Mouse (Mus musculus): ENCODE data around the gene Dpp6.
A peak's percentile ranks its signal among the peaks of the same experiment; 100 is the strongest.

The Dpp6 gene

DNA sequence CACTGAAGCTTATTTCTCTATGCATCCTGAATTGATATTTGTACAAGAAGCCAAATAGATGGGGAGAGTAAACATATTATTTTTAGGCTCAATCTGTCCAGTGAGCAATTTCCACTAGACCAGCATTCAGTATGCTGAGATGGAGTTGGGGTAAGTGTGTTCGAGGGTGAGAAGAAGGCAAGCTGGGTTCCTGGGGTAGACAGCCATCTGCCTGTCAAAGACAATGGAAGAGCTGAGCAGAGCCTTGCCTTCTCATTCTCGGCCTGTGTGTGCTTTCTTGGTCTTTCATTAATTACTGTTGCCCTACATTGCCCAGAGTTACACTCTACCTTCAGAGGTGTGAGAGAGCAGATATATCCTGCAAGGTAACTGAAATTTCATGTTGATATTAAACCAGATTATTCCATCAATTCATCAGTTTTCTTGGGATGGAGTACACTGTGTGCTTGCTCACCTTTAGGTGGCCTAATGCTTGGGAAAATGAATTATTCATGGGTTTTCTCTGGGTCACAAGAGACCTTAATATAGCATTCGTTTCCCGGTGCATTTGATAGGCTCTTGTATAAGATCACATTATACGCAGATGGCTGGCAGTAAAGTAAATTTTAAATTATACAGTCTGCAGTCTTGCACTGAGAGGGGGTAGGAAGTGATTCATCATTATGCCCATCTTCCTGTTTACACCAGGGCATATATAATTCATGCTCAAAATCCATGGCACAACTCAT, 374.4 kb downstream of the Dpp6 start:
- no peak for DNase-seq (ENCODE audit: extremely low read depth, insufficient read length, low spot score)

DNA sequence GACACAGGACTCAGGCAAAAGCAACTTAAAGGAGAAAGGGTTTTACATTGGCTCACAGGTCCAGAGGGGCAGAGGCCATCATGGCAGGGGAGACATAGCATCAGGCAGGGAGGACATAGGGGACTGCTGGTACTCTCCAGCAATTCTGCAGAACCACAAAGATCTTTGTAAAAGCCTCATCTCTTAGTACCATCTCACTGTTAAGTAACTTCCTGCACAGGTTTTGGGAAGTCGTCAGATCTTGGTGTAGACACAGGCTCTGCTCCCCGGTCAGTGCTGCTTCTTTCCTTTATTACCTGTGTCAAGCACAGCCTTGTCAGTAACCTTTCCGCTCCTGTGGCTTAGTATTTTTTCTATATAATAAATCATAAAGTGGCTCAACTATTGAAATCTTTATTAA, 377.2 kb downstream of the Dpp6 start:
- no peak for DNase-seq (ENCODE audit: extremely low read depth, insufficient read length, low spot score)

DNA sequence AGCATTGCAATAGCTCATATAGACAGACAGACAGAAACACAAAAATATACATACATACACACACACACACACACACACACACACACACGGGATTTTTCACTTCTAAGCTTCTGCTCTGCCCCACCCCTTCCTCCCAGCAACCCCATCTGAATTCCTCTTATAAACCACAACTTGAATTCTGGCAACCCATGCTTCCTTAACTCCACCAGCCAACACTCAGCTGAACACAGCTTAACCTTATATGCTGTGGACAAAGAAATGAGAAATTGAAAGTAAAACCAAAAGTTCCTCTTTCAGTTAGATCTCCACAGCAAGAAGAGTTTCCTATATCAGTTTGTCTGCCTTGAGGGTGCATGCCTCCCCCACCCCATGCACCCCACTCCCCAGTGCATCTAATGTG, 378.0 kb downstream of the Dpp6 start:
- DNase-seq (ENCODE audit: extremely low read depth, insufficient read length, low spot score): peak; percentile 5

GRCm38 (mm10) chr5:27200581-27201341, 383.8 kb downstream of the Dpp6 start:
- DNase-seq (ENCODE audit: extremely low read depth, insufficient read length, low spot score): no peak

DNA sequence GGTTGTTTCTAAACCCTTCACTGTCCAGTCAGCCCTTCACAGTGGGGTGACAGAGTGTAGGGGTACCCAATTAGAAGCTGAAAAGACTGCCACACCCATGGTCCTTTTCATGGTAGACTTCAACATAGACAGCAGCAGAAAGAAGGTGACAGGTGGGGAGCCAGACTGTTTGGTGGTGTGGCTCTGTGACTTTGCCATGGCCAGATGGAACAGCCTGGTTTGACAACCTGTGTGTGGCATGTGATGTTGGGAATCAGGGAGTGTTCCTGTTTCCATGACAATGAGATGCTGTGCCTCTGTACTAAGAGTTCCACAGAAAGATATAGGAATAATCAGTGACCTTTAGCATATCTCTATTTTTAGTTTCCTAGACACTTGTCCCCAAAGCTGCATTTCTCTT, 386.1 kb downstream of the Dpp6 start:
- DNase-seq (ENCODE audit: extremely low read depth, insufficient read length, low spot score): no peak

GRCm38 (mm10) chr5:27204721-27205120, 387.7 kb downstream of the Dpp6 start:
- DNase-seq (ENCODE audit: extremely low read depth, insufficient read length, low spot score): no peak

GRCm38 (mm10) chr5:27205754-27206153, 388.8 kb downstream of the Dpp6 start:
- DNase-seq (ENCODE audit: extremely low read depth, insufficient read length, low spot score): no peak

- DNase-seq (ENCODE audit: extremely low read depth, insufficient read length, low spot score): no peak
These were observed 389.2 kb downstream of the Dpp6 start for GRCm38 (mm10) chr5:27206213-27206612.

DNA sequence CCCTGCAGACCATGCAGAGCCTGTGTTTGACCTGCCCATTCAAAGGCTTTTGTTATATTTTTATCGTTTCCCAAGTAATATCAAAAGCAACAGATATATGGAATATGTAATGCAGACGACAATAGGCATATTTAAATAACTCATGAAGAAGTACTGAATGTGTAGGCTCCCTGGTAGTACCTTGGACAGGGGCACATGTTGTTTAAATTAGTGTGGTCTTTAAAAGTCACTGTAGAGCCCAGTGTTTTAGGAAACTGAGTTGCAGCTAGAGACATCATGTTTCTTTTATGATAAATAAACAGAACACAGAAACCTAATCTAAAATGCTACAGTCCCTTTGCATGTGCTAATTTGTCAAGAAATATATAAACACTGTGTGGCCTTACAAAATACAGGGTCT, 403.1 kb downstream of the Dpp6 start:
- DNase-seq (ENCODE audit: extremely low read depth, insufficient read length, low spot score): no peak

GRCm38 (mm10) chr5:27242078-27242477, 425.1 kb downstream of the Dpp6 start:
- no peak for DNase-seq (ENCODE audit: extremely low read depth, insufficient read length, low spot score)

- DNase-seq (ENCODE audit: extremely low read depth, insufficient read length, low spot score): no peak
These were observed 426.2 kb downstream of the Dpp6 start for GRCm38 (mm10) chr5:27243226-27243625.

GRCm38 (mm10) chr5:27247793-27248192, 430.8 kb downstream of the Dpp6 start:
- DNase-seq (ENCODE audit: extremely low read depth, insufficient read length, low spot score): no peak

DNA sequence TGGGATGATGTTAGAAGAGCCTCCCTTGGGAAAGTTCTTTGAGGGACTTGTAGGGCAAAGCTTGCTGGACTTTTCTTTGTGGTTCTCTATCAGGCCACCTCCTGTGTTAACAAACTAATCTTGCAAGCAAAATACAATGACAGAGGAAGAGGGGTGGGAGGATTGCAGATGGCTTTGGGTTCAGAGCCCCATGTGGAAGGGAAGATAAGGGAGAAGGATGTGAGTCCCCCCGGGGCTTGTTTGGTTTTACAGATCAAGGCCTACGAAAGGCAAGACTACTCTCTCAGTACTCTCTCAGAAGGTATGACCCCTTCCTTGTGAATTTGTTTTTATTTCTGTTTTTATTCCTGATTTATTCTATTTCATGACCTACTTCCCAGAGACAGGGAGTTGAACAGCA, 431.7 kb downstream of the Dpp6 start:
- DNase-seq (ENCODE audit: extremely low read depth, insufficient read length, low spot score): no peak

- no peak for DNase-seq (ENCODE audit: extremely low read depth, insufficient read length, low spot score)
These were observed 432.9 kb downstream of the Dpp6 start for GRCm38 (mm10) chr5:27249951-27250350.

DNA sequence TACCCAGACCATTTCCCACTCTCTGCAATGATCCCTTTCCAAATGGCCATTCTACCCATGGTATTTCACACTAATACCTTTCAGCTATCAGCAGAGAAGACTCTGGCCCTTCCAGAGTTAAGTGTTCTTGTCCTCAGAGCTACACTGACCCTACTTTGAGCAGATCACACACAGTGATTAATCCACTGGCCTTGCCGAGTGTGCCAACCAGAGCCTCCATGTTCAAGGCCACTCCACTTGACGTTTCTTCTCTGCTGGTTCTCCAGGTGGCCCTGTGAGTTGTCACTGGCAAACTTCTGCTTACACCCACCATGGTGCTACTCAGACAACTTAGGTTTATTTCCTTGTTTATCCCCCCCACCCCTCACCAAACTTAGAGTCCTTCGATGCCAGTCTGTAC, 433.9 kb downstream of the Dpp6 start:
- DNase-seq (ENCODE audit: extremely low read depth, insufficient read length, low spot score): no peak

DNA sequence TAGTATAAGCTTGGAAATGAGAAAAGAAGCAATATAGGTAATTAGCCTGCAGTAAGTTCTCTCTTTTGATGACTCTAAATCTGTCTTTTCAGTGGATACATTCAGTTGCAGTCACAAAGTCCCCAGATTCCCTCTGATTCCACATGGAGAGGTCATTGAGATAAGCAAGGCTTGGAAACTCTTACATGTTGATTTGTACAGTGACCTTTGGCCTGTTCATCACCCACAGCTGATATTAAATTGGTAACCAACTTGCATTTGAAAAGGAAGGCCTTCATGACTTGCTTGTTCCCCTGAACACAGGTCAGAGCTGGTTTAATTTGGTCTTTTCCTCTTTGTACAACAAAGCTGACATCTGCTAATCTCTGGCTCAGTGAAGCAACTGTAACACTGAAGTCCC, 434.4 kb downstream of the Dpp6 start:
- DNase-seq (ENCODE audit: extremely low read depth, insufficient read length, low spot score): no peak

DNA sequence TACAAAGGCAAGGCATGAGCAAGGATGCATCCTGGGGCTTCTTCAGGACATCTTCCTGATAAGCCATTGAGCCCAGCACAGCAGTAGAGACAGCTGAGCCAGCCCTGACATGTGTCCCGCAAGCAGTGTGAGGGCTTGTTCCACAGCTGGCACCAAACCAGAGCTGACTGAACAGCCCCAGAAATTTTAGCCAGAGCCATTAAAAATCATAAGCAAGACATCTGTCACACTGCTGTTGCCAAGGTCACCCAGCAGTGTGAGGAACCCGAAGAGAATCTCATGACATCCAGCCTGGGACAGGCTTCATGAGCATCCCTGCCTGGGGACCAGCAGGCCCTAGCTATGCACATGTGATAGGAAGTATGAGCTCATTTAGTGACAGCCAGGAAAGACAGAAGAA, 438.2 kb downstream of the Dpp6 start:
- no peak for DNase-seq (ENCODE audit: extremely low read depth, insufficient read length, low spot score)

DNA sequence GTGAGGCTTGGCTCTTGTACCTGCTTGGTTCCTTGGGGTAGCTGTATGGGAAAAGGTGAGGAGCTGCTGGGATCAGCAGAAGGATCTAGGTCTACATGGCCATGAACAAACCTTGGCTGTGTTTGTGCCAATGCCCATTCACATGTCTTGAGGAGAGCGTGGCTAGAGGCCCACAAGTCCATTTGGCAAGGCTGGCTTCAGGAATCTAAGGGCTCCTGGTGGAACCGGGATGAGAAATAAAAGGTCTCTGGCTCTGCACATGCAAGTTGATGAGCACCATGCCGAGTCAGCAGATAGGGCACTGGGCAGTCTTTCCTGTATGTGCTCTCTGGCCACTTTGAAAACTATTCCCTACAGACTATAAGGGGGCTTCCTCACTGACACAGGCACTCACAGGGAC, 441.6 kb downstream of the Dpp6 start:
- no peak for DNase-seq (ENCODE audit: extremely low read depth, insufficient read length, low spot score)

DNA sequence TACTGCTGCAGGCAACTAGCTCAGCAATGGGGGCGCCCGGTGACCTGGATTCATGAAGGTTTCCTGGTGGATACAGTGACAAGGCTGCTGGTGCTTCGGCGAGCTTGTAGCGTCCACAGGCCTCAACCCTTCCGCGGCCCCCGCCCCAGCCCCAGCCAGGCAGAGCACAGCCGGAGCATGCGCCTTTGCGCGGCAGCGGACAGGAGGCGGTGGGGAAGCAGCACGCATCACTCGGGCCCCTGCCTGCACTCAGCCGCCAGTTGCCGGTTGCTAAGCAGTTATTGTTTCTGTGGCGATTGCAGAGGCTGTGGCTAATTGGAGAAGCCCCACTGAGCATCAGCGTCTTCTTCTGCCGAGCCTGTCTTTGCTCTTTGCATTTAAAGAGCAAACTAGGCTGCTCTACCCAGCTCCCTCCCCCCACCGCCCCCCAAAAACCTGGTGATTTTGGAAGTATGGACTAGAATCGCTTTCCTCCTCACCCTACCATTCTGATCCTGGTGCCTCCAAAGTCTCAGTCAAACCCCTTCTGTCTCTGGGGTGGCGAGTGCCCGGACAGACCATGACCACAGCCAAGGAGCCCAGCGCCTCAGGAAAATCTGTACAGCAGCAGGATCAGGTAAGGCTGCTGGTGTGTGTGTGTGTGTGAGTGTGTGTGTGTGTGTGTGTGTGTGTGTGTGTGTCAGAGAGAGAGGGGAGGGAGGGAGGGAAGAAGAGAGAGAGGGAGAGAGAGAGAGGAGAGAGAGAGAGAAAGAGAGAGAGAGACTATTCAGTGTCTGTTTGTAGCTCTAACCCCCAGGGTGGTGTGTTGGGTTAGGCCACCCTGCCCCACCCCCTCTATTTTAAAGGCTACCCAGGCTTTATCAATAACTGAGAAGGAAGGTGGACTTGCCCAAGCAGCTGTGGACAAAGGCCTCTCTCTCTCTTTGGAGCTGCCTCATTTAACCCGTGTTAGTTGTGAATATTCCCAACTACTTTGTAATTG, 445.0 kb downstream of the Dpp6 start:
- no peak for DNase-seq (ENCODE audit: extremely low read depth, insufficient read length, low spot score)

- DNase-seq (ENCODE audit: extremely low read depth, insufficient read length, low spot score): no peak
These were observed 445.7 kb downstream of the Dpp6 start for GRCm38 (mm10) chr5:27262751-27263150.

DNA sequence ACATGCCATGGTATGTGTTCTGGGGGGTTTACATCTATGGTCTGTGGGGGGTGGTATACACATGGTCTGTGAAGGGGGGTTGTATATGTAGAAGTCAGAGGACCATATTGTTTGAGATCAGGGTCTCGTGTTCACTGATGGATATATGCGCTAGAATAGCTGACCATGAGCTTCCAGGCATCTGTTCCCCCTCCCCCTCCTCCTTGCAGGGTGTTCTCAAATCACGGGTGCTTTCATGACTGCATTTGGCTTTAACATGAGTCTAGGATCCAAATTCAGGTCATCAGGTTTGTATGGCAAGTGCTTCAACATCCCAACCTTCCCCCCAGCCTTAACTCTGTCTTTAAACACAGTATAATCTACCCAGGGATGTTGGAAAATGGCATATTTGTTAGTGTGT, 448.3 kb downstream of the Dpp6 start:
- DNase-seq (ENCODE audit: extremely low read depth, insufficient read length, low spot score): no peak

All from 3134 (cell line).